Mouse (Mus musculus) myocyte (in vitro differentiated cells): ENCODE results near the gene Fopnl.

ENCODE experiments used
- MYOD1 ChIP-seq, 3 experiments: IDR thresholded peaks; one replicate each; pipeline ENCODE4 v1.6.1; 2011; ENCODE audit warnings: control low read depth in 2 of 3, low read depth in 2 of 3, mild to moderate bottlenecking in 2 of 3, moderate library complexity in 1 of 3; ENCODE audit not compliant: insufficient read length in 2 of 3, control insufficient read depth in 1 of 3
- POLR2A ChIP-seq: IDR thresholded peaks from one replicate; pipeline ENCODE4 v1.6.1; 2011; ENCODE audit warnings: low read depth, mild to moderate bottlenecking, control low read depth, moderate library complexity; ENCODE audit not compliant: insufficient read length

- TF ChIP-seq POLR2A (no peak), MYOD1 (IDR thresholded peaks at IDR 0.05; ENCODE audit: control insufficient read depth in 1 of 3, insufficient read length in 2 of 3, low read depth in 2 of 3) (no peak)
Measured at GRCm38 (mm10) chr16:14328156-14328555, 11.0 kb upstream of the Fopnl start.
